In genomic region chr8:107233718-107234117, GRCm38 (mm10) we compare ENCODE assay signal across 28 mouse cellular contexts.
"Had no signal": no experiment of that assay in that cellular context is flagged by ENCODE, and none has a peak within 500 bp of the region (broad histone marks: within the 10 kb centered on the region; RNA-seq: fewer than 3 reads in every experiment).

No protein-coding gene starts in this region.

- H3K27ac ChIP-seq: embryonic facial prominence, embryonic 10.5 days; embryonic facial prominence, embryonic 12.5 days; embryonic facial prominence, embryonic 13.5 days; embryonic facial prominence, embryonic 15.5 days; forebrain, embryonic 10.5 days; forebrain, embryonic 12.5 days; forebrain, embryonic 13.5 days; forebrain, embryonic 15.5 days; gastrocnemius, adult 2 months; heart, adult 2 months had no signal

- H3K4me1 ChIP-seq: embryonic facial prominence, embryonic 10.5 days; embryonic facial prominence, embryonic 12.5 days; embryonic facial prominence, embryonic 13.5 days; embryonic facial prominence, embryonic 15.5 days; forebrain, embryonic 10.5 days; forebrain, embryonic 12.5 days; forebrain, embryonic 13.5 days; forebrain, embryonic 15.5 days had no signal

- H3K36me3 ChIP-seq: embryonic facial prominence, embryonic 10.5 days; embryonic facial prominence, embryonic 12.5 days; embryonic facial prominence, embryonic 13.5 days; embryonic facial prominence, embryonic 15.5 days; forebrain, embryonic 10.5 days; forebrain, embryonic 12.5 days; forebrain, embryonic 15.5 days had no signal

- H3K4me3 ChIP-seq: embryonic facial prominence, embryonic 10.5 days; embryonic facial prominence, embryonic 12.5 days; embryonic facial prominence, embryonic 13.5 days; embryonic facial prominence, embryonic 15.5 days; erythroblast, embryonic 14.5 days; forebrain, embryonic 10.5 days; forebrain, embryonic 12.5 days; forebrain, embryonic 13.5 days; forebrain, embryonic 15.5 days; gastrocnemius, adult 2 months; heart, adult 2 months had no signal

- H3K9ac ChIP-seq: embryonic facial prominence, embryonic 12.5 days; embryonic facial prominence, embryonic 13.5 days; embryonic facial prominence, embryonic 15.5 days; forebrain, embryonic 12.5 days; forebrain, embryonic 13.5 days; forebrain, embryonic 15.5 days; forebrain, postnatal 0 days had no signal

- H3K9me3 ChIP-seq: embryonic facial prominence, embryonic 10.5 days; embryonic facial prominence, embryonic 12.5 days; embryonic facial prominence, embryonic 15.5 days; forebrain, embryonic 10.5 days; forebrain, embryonic 13.5 days; forebrain, embryonic 15.5 days had no signal

- H3K27me3 ChIP-seq: embryonic facial prominence, embryonic 12.5 days; embryonic facial prominence, embryonic 13.5 days; embryonic facial prominence, embryonic 15.5 days; forebrain, embryonic 12.5 days; forebrain, embryonic 13.5 days; forebrain, embryonic 15.5 days had no signal

- DNase-seq: cerebellum, adult 8-10 months; cerebellum, adult 9-10 months; cerebellum, adult 9-11 months; cerebellum, postnatal 10 days; cerebellum, postnatal 14 days; cerebellum, postnatal 25 days; cerebellum, postnatal 36 days; embryo, embryonic 11 days; forebrain, postnatal 0 days; gastrocnemius, adult 2 months; gastrocnemius, postnatal 10 days; gastrocnemius, postnatal 14 days; gastrocnemius, postnatal 25 days; gastrocnemius, postnatal 36 days; heart, adult 11 months; heart, adult 18-20 months; heart, adult 2 months had no signal

- ATAC-seq: forebrain, embryonic 13.5 days; forebrain, embryonic 14.5 days; forebrain, embryonic 15.5 days; forebrain, embryonic 16.5 days; forebrain, postnatal 0 days had no signal

- H3K4me2 ChIP-seq: embryonic facial prominence, embryonic 12.5 days; embryonic facial prominence, embryonic 13.5 days; embryonic facial prominence, embryonic 15.5 days; forebrain, embryonic 12.5 days; forebrain, embryonic 13.5 days; forebrain, embryonic 15.5 days had no signal
